Mouse (Mus musculus) stomach, embryonic 14.5 days (tissue): ENCODE measurements around the gene 1700014D04Rik. TPM values are rescaled to one million over a fixed set of nuclear protein-coding genes. Genes with fewer than 3 reads are reported as not detected.
"Not testable (repeated sequence)": the region's sequence is repeated elsewhere in the genome, so short reads cannot be mapped to it uniquely, and the experiment has no call there.

Experiments
- ATAC-seq: fragments of 200-750 bp; cut with Nextera tagmentation; 2 replicates; pipeline ENCODE4 v1.8.0; 2017; ENCODE audit warnings: low read depth, moderate TSS enrichment; ENCODE audit not compliant: insufficient number of reproducible peaks, insufficient read depth, low FRiP score
- H3K27ac ChIP-seq: fragments of 300-500 bp; sonication (generic); 2 replicates; pipeline ENCODE4 v1.5.1; 2014; ENCODE audit warnings: mild to moderate bottlenecking, low read length, moderate library complexity, mixed read lengths
- H3K27me3 ChIP-seq: fragments of 300-500 bp; sonication (generic); 2 replicates; pipeline ENCODE4 v1.6.1; 2014; ENCODE audit warnings: low read length, control low read depth, mixed read lengths; ENCODE audit not compliant: control insufficient read depth, insufficient read depth
- H3K36me3 ChIP-seq: fragments of 300-500 bp; sonication (generic); 2 replicates; pipeline ENCODE4 v1.6.1; 2014; ENCODE audit warnings: mild to moderate bottlenecking, control low read depth, low read length, moderate library complexity, mixed read lengths; ENCODE audit not compliant: control insufficient read depth, insufficient read depth
- H3K4me1 ChIP-seq: fragments of 300-500 bp; sonication (generic); 2 replicates; pipeline ENCODE4 v1.6.1; 2014; ENCODE audit warnings: low read length, control low read depth, mixed read lengths; ENCODE audit not compliant: control insufficient read depth, insufficient read depth
- H3K4me2 ChIP-seq: fragments of 300-500 bp; sonication (generic); replicated peaks from 2 replicates; pipeline ENCODE4 v1.6.1; 2014; ENCODE audit warnings: low read depth, low read length, control low read depth
- H3K4me3 ChIP-seq: fragments of 300-500 bp; sonication (generic); 2 replicates; pipeline ENCODE4 v1.5.1; 2014; ENCODE audit warnings: low read depth, low read length, control low read depth
- H3K9ac ChIP-seq: fragments of 300-500 bp; sonication (generic); replicated peaks from 2 replicates; pipeline ENCODE4 v1.6.1; 2014; ENCODE audit warnings: low read depth, mild to moderate bottlenecking, control low read depth, low read length, moderate library complexity, mixed read lengths
- H3K9me3 ChIP-seq: fragments of 300-500 bp; sonication (generic); 2 replicates; pipeline ENCODE4 v1.6.1; 2016; ENCODE audit warnings: low read depth, low read length, control low read depth; ENCODE audit not compliant: control insufficient read depth
- WGBS: fragments of 180-500 bp; shearing (Covaris S2); extraction: QIAGEN DNeasy Blood & Tissue Kit; methylation state at CpG from one replicate; pipeline ENCODE4 v1.1.7; 2014; 5-methylcytosine and 5-hydroxymethylcytosine counted together
- polyA plus RNA-seq: library from polyadenylated mRNA; unstranded; fragments of >200 nt; fragmentation: Nextera tagmentation; extraction: Ambion mirVana; gene quantifications from 2 replicates; pipeline ENCODE4 v1.2.1, GENCODE M21; 2014

1700014D04Rik gene
- polyA plus RNA-seq, 1 experiment from 2014 or later = not detected

GRCm38 (mm10) chr13:59746164-59746563 lies 388 bp downstream of the 1700014D04Rik start:
- H3K4me3 ChIP-seq = no peak overlapping the region
- no peaks in the 10 kb centered on the region for H3K27me3 ChIP-seq
- ATAC-seq = no peak
- H3K9ac ChIP-seq = no peak overlapping the region
- no peak overlapping the region for H3K4me2 ChIP-seq
- WGBS = 60% methylated on average over 6 of the region's 6 CpGs
- H3K27ac ChIP-seq = no peak overlapping the region
- no peaks in the 10 kb centered on the region for H3K4me1 ChIP-seq
- no peaks in the 10 kb centered on the region for H3K36me3 ChIP-seq
- H3K9me3 ChIP-seq = no peaks in the 10 kb centered on the region

GRCm38 (mm10) chr13:59745462-59745861 lies 1.1 kb downstream of the 1700014D04Rik start:
- no peaks in the 10 kb centered on the region for H3K9me3 ChIP-seq
- no peak overlapping the region for H3K9ac ChIP-seq
- 79% methylated on average over 6 of the region's 6 CpGs for WGBS
- H3K27me3 ChIP-seq = no peaks in the 10 kb centered on the region
- H3K4me3 ChIP-seq = no peak overlapping the region
- no peaks in the 10 kb centered on the region for H3K36me3 ChIP-seq
- no peak overlapping the region for H3K4me2 ChIP-seq
- no peak overlapping the region for H3K27ac ChIP-seq
- H3K4me1 ChIP-seq = no peaks in the 10 kb centered on the region
- no peak for ATAC-seq

- WGBS = 70% methylated on average over 10 of the region's 10 CpGs
- Histone ChIP-seq H3K9me3 (no peaks in the 10 kb centered on the region), H3K4me1 (no peaks in the 10 kb centered on the region), H3K4me3 (no peak overlapping the region), H3K27ac (no peak overlapping the region), H3K36me3 (no peaks in the 10 kb centered on the region), H3K9ac (no peak overlapping the region), H3K4me2 (no peak overlapping the region), H3K27me3 (no peaks in the 10 kb centered on the region)
- no peak for ATAC-seq
Measured at GRCm38 (mm10) chr13:59741697-59742096, 4.9 kb downstream of the 1700014D04Rik start.

- H3K9me3 ChIP-seq = no peaks in the 10 kb centered on the region
- 91% methylated on average over 11 of the region's 11 CpGs for WGBS
- no peaks in the 10 kb centered on the region for H3K27me3 ChIP-seq
- H3K36me3 ChIP-seq = no peaks in the 10 kb centered on the region
- H3K27ac ChIP-seq = no peak overlapping the region
- no peak for ATAC-seq
- H3K4me3 ChIP-seq = no peak overlapping the region
- H3K4me2 ChIP-seq = no peak overlapping the region
- H3K9ac ChIP-seq = no peak overlapping the region
- no peaks in the 10 kb centered on the region for H3K4me1 ChIP-seq
Measured at GRCm38 (mm10) chr13:59741096-59741495, 5.5 kb downstream of the 1700014D04Rik start.

GRCm38 (mm10) chr13:59739397-59739796 lies 7.2 kb downstream of the 1700014D04Rik start:
- ATAC-seq = no peak
- 90% methylated on average over 4 of the region's 4 CpGs for WGBS
- no peaks in the 10 kb centered on the region for H3K27me3 ChIP-seq
- no peaks in the 10 kb centered on the region for H3K9me3 ChIP-seq
- no peaks in the 10 kb centered on the region for H3K36me3 ChIP-seq
- no peak overlapping the region for H3K4me2 ChIP-seq
- H3K4me1 ChIP-seq = no peaks in the 10 kb centered on the region
- H3K27ac ChIP-seq = no peak overlapping the region
- no peak overlapping the region for H3K9ac ChIP-seq
- H3K4me3 ChIP-seq = no peak overlapping the region

- H3K4me2 ChIP-seq = no peak overlapping the region
- no peaks in the 10 kb centered on the region for H3K4me1 ChIP-seq
- H3K9ac ChIP-seq = no peak overlapping the region
- H3K9me3 ChIP-seq = no peaks in the 10 kb centered on the region
- ATAC-seq = no peak
- no peak overlapping the region for H3K4me3 ChIP-seq
- no peaks in the 10 kb centered on the region for H3K27me3 ChIP-seq
- no peak overlapping the region for H3K27ac ChIP-seq
- H3K36me3 ChIP-seq = no peaks in the 10 kb centered on the region
- 84% methylated on average over 2 of the region's 2 CpGs for WGBS
Measured at GRCm38 (mm10) chr13:59738455-59738854, 8.1 kb downstream of the 1700014D04Rik start.

- H3K4me3 ChIP-seq = no peak overlapping the region
- no peak overlapping the region for H3K4me2 ChIP-seq
- 19% methylated on average over 3 of the region's 3 CpGs for WGBS
- ATAC-seq = peak; percentile 69; the same call in 1 of the 2 replicates
- H3K36me3 ChIP-seq = no peaks in the 10 kb centered on the region
- no peak overlapping the region for H3K9ac ChIP-seq
- H3K4me1 ChIP-seq = no peaks in the 10 kb centered on the region
- no peaks in the 10 kb centered on the region for H3K27me3 ChIP-seq
- H3K9me3 ChIP-seq = no peaks in the 10 kb centered on the region
- no peak overlapping the region for H3K27ac ChIP-seq
Measured at GRCm38 (mm10) chr13:59735190-59735589, 11.4 kb downstream of the 1700014D04Rik start.

- H3K4me2 ChIP-seq = not testable (repeated sequence)
Measured at GRCm38 (mm10) chr13:59734347-59734746, 12.2 kb downstream of the 1700014D04Rik start.

GRCm38 (mm10) chr13:59733936-59734335 lies 12.6 kb downstream of the 1700014D04Rik start:
- 88% methylated on average over 2 of the region's 4 CpGs for WGBS
- no peak overlapping the region for H3K27ac ChIP-seq
- no peak overlapping the region for H3K9ac ChIP-seq
- H3K4me3 ChIP-seq = no peak overlapping the region
- H3K36me3 ChIP-seq = no peaks in the 10 kb centered on the region
- no peak overlapping the region for H3K4me2 ChIP-seq
- no peaks in the 10 kb centered on the region for H3K4me1 ChIP-seq
- no peak for ATAC-seq
- no peaks in the 10 kb centered on the region for H3K27me3 ChIP-seq
- no peaks in the 10 kb centered on the region for H3K9me3 ChIP-seq

More at GRCm38 (mm10) chr13:59734347-59734746, 12.2 kb downstream of the 1700014D04Rik start:
- H3K9me3 ChIP-seq, H3K9ac ChIP-seq, H3K4me3 ChIP-seq, H3K4me1 ChIP-seq, H3K27me3 ChIP-seq, H3K27ac ChIP-seq, H3K36me3 ChIP-seq: not testable (repeated sequence)
- WGBS = 23% methylated on average over 5 of the region's 6 CpGs
- ATAC-seq = 0 out of 2 replicates have a peak, but pooled peaks have one; percentile 17
